Mouse (Mus musculus) right cerebral cortex, postnatal 36 days (tissue): ENCODE data around the gene Amy2a5.
"Not testable (repeated sequence)": the region's sequence is repeated elsewhere in the genome, so short reads cannot be mapped to it uniquely, and the experiment has no call there.

ENCODE experiments used
- DNase-seq, 2 experiments: peaks; one replicate each; pipeline ENCODE4 v3.0.0; 2022; ENCODE audit warnings: low spot score in 2 of 2, mixed read lengths in 1 of 2

Amy2a5 gene

DNA sequence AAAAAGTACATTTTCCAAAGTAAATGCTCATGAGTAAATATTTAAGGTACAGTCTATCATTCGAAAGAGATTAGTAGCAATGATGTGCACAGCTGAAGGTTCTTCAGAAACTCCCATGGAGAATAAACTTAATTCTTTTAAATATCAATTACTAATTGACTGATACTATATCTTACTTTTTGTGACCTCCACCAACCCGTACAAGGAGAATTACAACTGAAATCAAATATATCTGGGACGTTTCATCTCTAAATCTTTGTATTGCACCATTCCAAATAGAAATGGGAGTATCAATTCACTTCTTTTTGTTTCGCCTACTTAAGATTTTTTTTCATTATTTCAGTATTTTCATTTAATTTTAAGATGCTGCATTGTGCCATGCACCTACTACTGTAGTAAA, at the start of gene Amy2a5:
TSS of gene Amy2a5 (minus strand) at position 101 of the 400 bp plus-strand sequence.
- not testable (repeated sequence) for DNase-seq

DNA sequence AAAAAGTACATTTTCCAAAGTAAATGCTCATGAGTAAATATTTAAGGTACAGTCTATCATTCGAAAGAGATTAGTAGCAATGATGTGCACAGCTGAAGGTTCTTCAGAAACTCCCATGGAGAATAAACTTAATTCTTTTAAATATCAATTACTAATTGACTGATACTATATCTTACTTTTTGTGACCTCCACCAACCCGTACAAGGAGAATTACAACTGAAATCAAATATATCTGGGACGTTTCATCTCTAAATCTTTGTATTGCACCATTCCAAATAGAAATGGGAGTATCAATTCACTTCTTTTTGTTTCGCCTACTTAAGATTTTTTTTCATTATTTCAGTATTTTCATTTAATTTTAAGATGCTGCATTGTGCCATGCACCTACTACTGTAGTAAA, 32.7 kb upstream of the Amy2a5 start, which contains the start of gene Amy2a4:
TSS of gene Amy2a4 (minus strand) at position 101 of the 400 bp plus-strand sequence.
- not testable (repeated sequence) for DNase-seq

DNA sequence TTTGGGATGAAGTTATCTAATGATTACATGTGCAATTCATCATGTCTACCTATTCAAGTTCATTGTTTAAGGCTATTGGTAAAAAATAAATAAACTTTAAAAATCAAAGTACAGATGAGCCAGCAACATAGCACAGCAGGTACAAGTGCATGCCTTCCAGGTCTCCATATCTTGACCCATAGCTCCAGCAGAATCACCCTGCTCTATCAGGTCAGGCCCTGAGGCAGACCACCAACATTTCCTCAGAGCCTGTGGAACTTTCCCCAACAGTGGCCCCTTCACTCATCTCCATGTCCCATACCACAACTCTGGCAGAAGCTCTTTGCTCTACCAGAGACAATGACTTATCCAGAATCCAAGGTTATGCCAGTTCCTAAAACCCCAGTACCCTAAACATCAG, 21.6 kb upstream of the Amy2a5 start:
- not testable (repeated sequence) for DNase-seq

DNA sequence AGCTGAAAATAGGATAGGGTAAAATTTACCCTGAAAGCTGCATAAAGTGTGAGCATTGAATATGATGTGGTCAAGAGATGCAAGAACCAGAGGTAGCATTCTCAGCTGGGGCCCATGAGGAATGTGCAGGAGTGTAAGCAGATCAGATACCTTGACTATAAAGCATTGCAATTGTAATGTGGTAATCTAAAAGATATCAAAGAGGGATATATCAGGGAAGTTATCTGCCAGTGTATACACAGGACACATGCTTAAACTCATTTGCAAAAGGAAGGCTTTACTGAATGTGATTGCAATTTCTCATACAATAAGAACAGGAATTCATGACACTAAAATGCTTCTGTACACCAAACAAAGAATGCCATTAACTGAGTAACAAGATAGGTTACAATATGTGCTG, 20.9 kb upstream of the Amy2a5 start:
- not testable (repeated sequence) for DNase-seq

DNA sequence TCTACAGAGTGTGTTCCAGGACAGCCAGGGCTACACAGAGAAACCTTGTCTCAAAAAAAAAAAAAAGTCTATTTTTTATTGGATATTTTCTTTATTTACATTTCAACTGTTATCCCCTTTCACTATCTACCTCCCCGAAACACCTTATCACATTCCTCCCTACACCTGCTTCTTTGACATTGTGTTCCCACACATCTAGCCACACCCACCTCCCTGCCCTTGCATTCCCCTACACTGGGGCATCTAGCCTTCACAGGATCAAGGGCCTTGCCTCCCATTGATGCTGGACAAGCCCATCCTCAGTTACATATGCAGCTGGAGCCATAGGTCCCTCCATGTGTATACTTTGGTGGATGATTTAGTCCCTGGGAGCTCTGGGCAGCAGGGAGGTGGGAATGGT, 31.5 kb downstream of the Amy2a5 start:
- DNase-seq: no peak
